Mouse (Mus musculus) lung, embryonic 16.5 days (tissue): ENCODE data around the gene Gm10490. TPM values are rescaled to one million over a fixed set of nuclear protein-coding genes. Genes with fewer than 3 reads are reported as not detected.
"Not testable (repeated sequence)": the region's sequence is repeated elsewhere in the genome, so short reads cannot be mapped to it uniquely, and the experiment has no call there.

Source experiments
- ATAC-seq: fragments of 200-750 bp; cut with Nextera tagmentation; 2 replicates; pipeline ENCODE4 v1.8.0; 2017; ENCODE audit warnings: low read depth, mild to moderate bottlenecking, moderate library complexity
- H3K27ac ChIP-seq: fragments of 300-500 bp; sonication (generic); 2 replicates; pipeline ENCODE4 v1.5.1; 2014; ENCODE audit warnings: mild to moderate bottlenecking, control low read depth, low read length
- H3K27me3 ChIP-seq: fragments of 300-500 bp; sonication (generic); 2 replicates; pipeline ENCODE4 v1.6.1; 2014; ENCODE audit warnings: low read depth, low read length, mixed read lengths; ENCODE audit not compliant: control insufficient read depth, insufficient read depth
- H3K36me3 ChIP-seq: fragments of 300-500 bp; sonication (generic); 2 replicates; pipeline ENCODE4 v1.6.1; 2014; ENCODE audit warnings: low read length; ENCODE audit not compliant: control insufficient read depth, insufficient read depth
- H3K4me1 ChIP-seq: fragments of 300-500 bp; sonication (generic); replicated peaks from 2 replicates; pipeline ENCODE4 v1.6.1; 2014; ENCODE audit warnings: low read length, mixed read lengths; ENCODE audit not compliant: control insufficient read depth, insufficient read depth
- H3K4me2 ChIP-seq: fragments of 300-500 bp; sonication (generic); 2 replicates; pipeline ENCODE4 v1.6.1; 2014; ENCODE audit warnings: low read depth, low read length, control low read depth
- H3K4me3 ChIP-seq: fragments of 300-500 bp; sonication (generic); 2 replicates; pipeline ENCODE4 v1.5.1; 2014; ENCODE audit warnings: mild to moderate bottlenecking, low read length, control low read depth
- H3K9ac ChIP-seq: fragments of 300-500 bp; sonication (generic); 2 replicates; pipeline ENCODE4 v1.6.1; 2014; ENCODE audit warnings: low read length, control low read depth
- H3K9me3 ChIP-seq: fragments of 300-500 bp; sonication (generic); 2 replicates; pipeline ENCODE4 v1.6.1; 2016; ENCODE audit warnings: low read length; ENCODE audit not compliant: control insufficient read depth
- WGBS: fragments of 180-500 bp; shearing (Covaris S2); extraction: QIAGEN DNeasy Blood & Tissue Kit; methylation state at CpG from one replicate; pipeline ENCODE4 v1.1.7; 2014; 5-methylcytosine and 5-hydroxymethylcytosine counted together
- polyA plus RNA-seq: library from polyadenylated mRNA; unstranded; fragments of >200 nt; fragmentation: Nextera tagmentation; extraction: Ambion mirVana; gene quantifications from 2 replicates; pipeline ENCODE4 v1.2.1, GENCODE M21; 2015

Gene Gm10490
- polyA plus RNA-seq = not detected in 2 replicates

DNA sequence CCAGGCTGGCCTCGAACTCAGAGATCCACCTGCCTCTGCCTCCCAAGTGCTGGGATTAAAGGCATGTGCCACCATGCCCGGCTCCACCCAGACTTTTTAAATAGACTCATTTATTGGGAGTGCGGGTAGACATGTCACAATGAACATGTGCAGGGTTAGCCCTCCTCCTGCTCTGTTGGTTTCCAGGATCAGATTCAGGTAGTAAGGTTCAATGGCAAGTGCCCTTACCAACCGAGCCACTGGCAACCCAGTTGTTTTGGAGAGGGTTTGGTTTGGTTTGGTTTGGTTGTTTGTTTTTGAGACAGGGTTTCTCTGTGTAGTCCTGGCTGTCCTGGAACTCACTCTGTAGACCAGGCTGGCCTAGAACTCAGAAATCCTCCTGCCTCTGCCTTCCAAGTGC is at the start of gene Gm10490:
Gene Gm10490 (plus strand): TSS at position 301 of the 400 bp plus-strand sequence.
- H3K27ac ChIP-seq, H3K4me1 ChIP-seq, H3K36me3 ChIP-seq, H3K4me2 ChIP-seq, H3K9me3 ChIP-seq, H3K4me3 ChIP-seq, H3K9ac ChIP-seq, H3K27me3 ChIP-seq, ATAC-seq: not testable (repeated sequence)
- WGBS = 94% methylated on average over 4 of the region's 4 CpGs

GRCm38 (mm10) chrX:7863181-7863580 is 46.2 kb upstream of the Gm10490 start:
- H3K27me3 ChIP-seq = no peaks in the 10 kb centered on the region
- 0 out of 2 replicates have a peak, but pooled peaks cover 4% of the 10 kb centered on the region for H3K36me3 ChIP-seq
- H3K4me3 ChIP-seq = no peak overlapping the region
- no peaks in the 10 kb centered on the region for H3K4me1 ChIP-seq
- no peak for ATAC-seq
- no peak overlapping the region for H3K4me2 ChIP-seq
- WGBS = 90% methylated on average over 1 of the region's 1 CpGs
- H3K9ac ChIP-seq = no peak overlapping the region
- no peaks in the 10 kb centered on the region; the same call in 1 of the 2 replicates for H3K9me3 ChIP-seq
- H3K27ac ChIP-seq = no peak overlapping the region

- WGBS = 63% methylated on average over 3 of the region's 3 CpGs
- H3K9me3 ChIP-seq = no peaks in the 10 kb centered on the region; the same call in 1 of the 2 replicates
- no peak overlapping the region for H3K27ac ChIP-seq
- H3K4me1 ChIP-seq = no peaks in the 10 kb centered on the region
- H3K4me3 ChIP-seq = no peak overlapping the region
- ATAC-seq = no peak
- H3K36me3 ChIP-seq = 0 out of 2 replicates have a peak, but pooled peaks cover 4% of the 10 kb centered on the region
- H3K4me2 ChIP-seq = no peak overlapping the region
- no peak overlapping the region for H3K9ac ChIP-seq
- H3K27me3 ChIP-seq = no peaks in the 10 kb centered on the region
Measured at GRCm38 (mm10) chrX:7864551-7864950, 44.8 kb upstream of the Gm10490 start.

- no peak for ATAC-seq
- Histone ChIP-seq H3K9me3 (no peaks in the 10 kb centered on the region; the same call in 1 of the 2 replicates), H3K9ac (no peak overlapping the region), H3K4me3 (no peak overlapping the region), H3K4me1 (no peaks in the 10 kb centered on the region), H3K27me3 (no peaks in the 10 kb centered on the region), H3K27ac (no peak overlapping the region), H3K36me3 (0 out of 2 replicates have a peak, but pooled peaks cover 4% of the 10 kb centered on the region), H3K4me2 (no peak overlapping the region)
- WGBS = 63% methylated on average over 2 of the region's 2 CpGs
Measured at GRCm38 (mm10) chrX:7865343-7865742, 44.0 kb upstream of the Gm10490 start.

DNA sequence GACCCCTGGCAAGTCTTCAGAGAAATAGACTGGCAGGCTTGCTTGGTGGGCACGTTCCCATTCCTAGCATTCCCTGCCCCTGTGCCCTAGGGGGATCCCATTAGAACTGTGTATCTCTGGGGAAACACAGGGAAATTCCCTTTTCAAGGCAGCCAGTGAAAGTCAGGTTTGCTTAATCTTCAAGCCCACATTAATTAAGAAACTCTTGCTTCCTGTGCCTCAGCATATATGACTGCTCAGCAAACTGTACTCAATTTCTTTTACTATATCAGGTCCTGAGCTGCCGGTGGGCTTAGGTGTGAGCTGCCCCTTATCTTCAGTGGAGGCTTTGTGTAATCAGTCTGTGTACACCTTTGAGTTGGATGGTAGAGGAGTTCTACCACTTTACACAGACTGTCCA is 43.6 kb upstream of the Gm10490 start:
- Histone ChIP-seq H3K4me2 (no peak overlapping the region), H3K36me3 (0 out of 2 replicates have a peak, but pooled peaks cover 4% of the 10 kb centered on the region), H3K9ac (no peak overlapping the region), H3K27me3 (no peaks in the 10 kb centered on the region), H3K4me3 (no peak overlapping the region), H3K27ac (no peak overlapping the region), H3K9me3 (no peaks in the 10 kb centered on the region), H3K4me1 (no peaks in the 10 kb centered on the region)
- WGBS = 39% methylated on average over 2 of the region's 2 CpGs
- ATAC-seq = no peak

GRCm38 (mm10) chrX:7867141-7867540 is 42.2 kb upstream of the Gm10490 start:
- Histone ChIP-seq H3K4me2 (no peak overlapping the region), H3K4me1 (no peaks in the 10 kb centered on the region), H3K9ac (no peak overlapping the region), H3K27ac (no peak overlapping the region), H3K9me3 (no peaks in the 10 kb centered on the region), H3K36me3 (0 out of 2 replicates have a peak, but pooled peaks cover 4% of the 10 kb centered on the region), H3K27me3 (no peaks in the 10 kb centered on the region), H3K4me3 (no peak overlapping the region)
- 83% methylated on average over 1 of the region's 1 CpGs for WGBS
- ATAC-seq = no peak

- Histone ChIP-seq H3K27ac (no peak overlapping the region), H3K4me1 (no peaks in the 10 kb centered on the region), H3K27me3 (no peaks in the 10 kb centered on the region), H3K4me2 (no peak overlapping the region), H3K4me3 (no peak overlapping the region), H3K9ac (no peak overlapping the region), H3K36me3 (0 out of 2 replicates have a peak, but pooled peaks cover 4% of the 10 kb centered on the region), H3K9me3 (no peaks in the 10 kb centered on the region)
- WGBS = 58% methylated on average over 2 of the region's 2 CpGs
- no peak for ATAC-seq
Measured at GRCm38 (mm10) chrX:7868506-7868905, 40.8 kb upstream of the Gm10490 start.

GRCm38 (mm10) chrX:7869826-7870225 is 39.5 kb upstream of the Gm10490 start:
- no peak overlapping the region for H3K9ac ChIP-seq
- H3K27ac ChIP-seq = no peak overlapping the region
- H3K27me3 ChIP-seq = no peaks in the 10 kb centered on the region
- WGBS = 57% methylated on average over 3 of the region's 3 CpGs
- no peaks in the 10 kb centered on the region for H3K9me3 ChIP-seq
- H3K36me3 ChIP-seq = 0 out of 2 replicates have a peak, but pooled peaks cover 4% of the 10 kb centered on the region
- H3K4me1 ChIP-seq = no peaks in the 10 kb centered on the region
- no peak overlapping the region for H3K4me3 ChIP-seq
- H3K4me2 ChIP-seq = no peak overlapping the region
- no peak for ATAC-seq

DNA sequence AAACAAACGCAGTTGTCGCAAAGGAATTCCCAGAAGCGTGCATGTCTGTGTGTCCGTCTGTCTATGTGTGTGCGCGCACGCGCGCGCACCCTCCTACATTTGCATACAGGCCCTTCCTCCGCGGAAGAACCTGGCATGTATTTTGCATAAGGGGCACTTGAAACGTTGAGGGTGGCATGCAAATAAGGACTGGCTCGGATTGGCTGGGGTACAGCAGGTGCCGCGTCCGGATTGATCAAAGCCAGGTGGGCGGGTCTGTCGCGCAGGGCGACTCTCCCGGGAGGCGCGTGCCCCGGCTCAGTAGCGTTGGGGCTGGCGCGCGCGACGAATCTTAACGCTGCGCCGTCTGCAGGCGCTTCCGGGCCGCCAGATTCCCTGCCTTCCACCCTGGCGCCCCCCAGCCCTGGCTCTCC is 31.3 kb upstream of the Gm10490 start, which contains the start of gene Pim2:
Gene Pim2 (plus strand): TSS at position 256 of the 413 bp plus-strand sequence.
- H3K27ac ChIP-seq = no peak within 1 kb of the TSS
- peak within 1 kb of the TSS; percentile 66 for H3K9ac ChIP-seq
- no peaks in the 10 kb centered on the region for H3K4me1 ChIP-seq
- no peaks in the 10 kb centered on the region for H3K27me3 ChIP-seq
- peak; percentile 89 for ATAC-seq
- H3K9me3 ChIP-seq = no peaks in the 10 kb centered on the region
- peak within 1 kb of the TSS; percentile 55 for H3K4me3 ChIP-seq
- peak within 1 kb of the TSS; percentile 83 for H3K4me2 ChIP-seq
- WGBS = 12% methylated on average over 31 of the region's 38 CpGs
- no peaks in the 10 kb centered on the region for H3K36me3 ChIP-seq
